Mouse (Mus musculus) lung, embryonic 14.5 days (tissue): Measurements from ENCODE around the gene Ppan. TPM values are rescaled to one million over a fixed set of nuclear protein-coding genes. Genes with fewer than 3 reads are reported as not detected.

Experiments
- ATAC-seq: fragments of 200-750 bp; cut with Nextera tagmentation; 2 replicates; pipeline ENCODE4 v1.8.0; 2017; ENCODE audit warnings: mild to moderate bottlenecking, moderate TSS enrichment, moderate library complexity; ENCODE audit not compliant: insufficient read depth
- DNase-seq: peaks from one replicate; pipeline ENCODE4 v3.0.0-alpha.2; 2015
- H3K27ac ChIP-seq: fragments of 300-500 bp; sonication (generic); 2 replicates; pipeline ENCODE4 v1.5.1; 2014; ENCODE audit warnings: low read depth, mild to moderate bottlenecking, moderate library complexity
- H3K27me3 ChIP-seq: fragments of 300-500 bp; sonication (generic); 2 replicates; pipeline ENCODE4 v1.6.1; 2014; ENCODE audit warnings: low read length, control low read depth; ENCODE audit not compliant: insufficient read depth
- H3K36me3 ChIP-seq: fragments of 300-500 bp; sonication (generic); 2 replicates; pipeline ENCODE4 v1.6.1; 2014; ENCODE audit warnings: control low read depth; ENCODE audit not compliant: insufficient read depth
- H3K4me1 ChIP-seq: fragments of 300-500 bp; sonication (generic); 2 replicates; pipeline ENCODE4 v1.6.1; 2014; ENCODE audit warnings: antibody characterized with exemption, control low read depth; ENCODE audit not compliant: insufficient read depth
- H3K4me2 ChIP-seq: fragments of 300-500 bp; sonication (generic); 2 replicates; pipeline ENCODE4 v1.6.1; 2014; ENCODE audit warnings: mild to moderate bottlenecking
- H3K4me3 ChIP-seq: fragments of 300-500 bp; sonication (generic); 2 replicates; pipeline ENCODE4 v1.5.1; 2014; ENCODE audit warnings: low read depth, low read length
- H3K9ac ChIP-seq: fragments of 300-500 bp; sonication (generic); 2 replicates; pipeline ENCODE4 v1.6.1; 2014
- H3K9me3 ChIP-seq: fragments of 300-500 bp; sonication (generic); 2 replicates; pipeline ENCODE4 v1.6.1; 2016; ENCODE audit warnings: low read depth, low read length, control low read depth
- CTCF ChIP-seq: IDR thresholded peaks from 2 replicates; pipeline ENCODE4 v1.5.1; 2016; ENCODE audit warnings: antibody characterized with exemption, low read depth
- WGBS: fragments of 180-500 bp; shearing (Covaris S2); extraction: QIAGEN DNeasy Blood & Tissue Kit; methylation state at CpG from one replicate; pipeline ENCODE4 v1.1.7; 2014; 5-methylcytosine and 5-hydroxymethylcytosine counted together
- microRNA-seq: library from miRNA; unstranded; fragments of <30 nt; microRNA quantifications from one replicate; pipeline ENCODE4, GENCODE M21; 2016; ENCODE audit warnings: borderline number of aligned reads
- polyA plus RNA-seq: library from polyadenylated mRNA; unstranded; fragments of >200 nt; fragmentation: Nextera tagmentation; extraction: Ambion mirVana; gene quantifications from 2 replicates; pipeline ENCODE4 v1.2.1, GENCODE M21; 2014

Ppan gene
- polyA plus RNA-seq, 1 experiment from 2014 or later, result 83.6 TPM

DNA sequence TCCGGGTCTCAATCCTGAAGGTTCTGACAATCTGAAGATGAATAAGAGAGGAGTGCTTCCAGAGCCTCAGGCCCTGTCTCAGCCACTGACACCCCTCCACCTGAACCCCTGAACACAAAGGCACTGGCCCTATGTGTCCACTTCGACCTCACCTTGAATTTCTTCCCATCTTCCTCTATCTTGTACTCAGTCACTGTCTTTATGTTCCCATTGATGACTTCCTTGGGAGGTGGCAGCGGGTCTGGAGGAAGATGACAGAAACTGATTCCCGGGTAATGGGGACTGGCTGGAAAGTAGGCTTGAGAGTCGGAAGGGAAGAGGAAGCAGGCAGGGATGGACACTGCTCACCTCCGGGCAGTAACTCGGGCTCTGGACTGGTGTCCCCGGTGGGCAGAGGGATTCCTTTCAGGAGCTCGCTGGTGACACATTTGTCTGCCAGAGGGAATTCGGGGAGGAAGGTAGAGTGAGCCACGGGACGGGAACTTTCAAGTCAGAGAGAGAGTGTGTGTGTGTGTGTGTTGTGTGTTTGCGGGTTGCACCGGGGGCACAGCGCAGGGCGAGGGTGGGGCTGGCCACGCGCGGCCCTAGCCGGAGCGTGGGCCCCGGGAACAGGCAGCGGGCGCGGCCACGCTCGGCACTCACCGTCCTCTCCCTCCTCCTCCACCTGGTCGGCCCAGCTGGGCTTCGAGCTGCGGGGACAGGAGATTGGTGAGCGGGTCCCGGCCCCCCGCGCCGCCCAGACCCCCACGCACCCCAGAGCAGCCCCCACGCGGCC lies 9.9 kb downstream of the Ppan start:
- Histone ChIP-seq H3K36me3 (peaks cover 40% of the 10 kb centered on the region), H3K9ac (peak overlapping the region; percentile 94), H3K27me3 (no peaks in the 10 kb centered on the region), H3K4me2 (peak overlapping the region; percentile 97), H3K4me3 (peak overlapping the region; percentile 100), H3K9me3 (no peaks in the 10 kb centered on the region), H3K4me1 (no peaks in the 10 kb centered on the region), H3K27ac (peak overlapping the region; percentile 63)
- 4% methylated on average over 38 of the region's 39 CpGs for WGBS
- DNase-seq (no peak), ATAC-seq (peak; percentile 64)
- no peak for TF ChIP-seq CTCF

DNA sequence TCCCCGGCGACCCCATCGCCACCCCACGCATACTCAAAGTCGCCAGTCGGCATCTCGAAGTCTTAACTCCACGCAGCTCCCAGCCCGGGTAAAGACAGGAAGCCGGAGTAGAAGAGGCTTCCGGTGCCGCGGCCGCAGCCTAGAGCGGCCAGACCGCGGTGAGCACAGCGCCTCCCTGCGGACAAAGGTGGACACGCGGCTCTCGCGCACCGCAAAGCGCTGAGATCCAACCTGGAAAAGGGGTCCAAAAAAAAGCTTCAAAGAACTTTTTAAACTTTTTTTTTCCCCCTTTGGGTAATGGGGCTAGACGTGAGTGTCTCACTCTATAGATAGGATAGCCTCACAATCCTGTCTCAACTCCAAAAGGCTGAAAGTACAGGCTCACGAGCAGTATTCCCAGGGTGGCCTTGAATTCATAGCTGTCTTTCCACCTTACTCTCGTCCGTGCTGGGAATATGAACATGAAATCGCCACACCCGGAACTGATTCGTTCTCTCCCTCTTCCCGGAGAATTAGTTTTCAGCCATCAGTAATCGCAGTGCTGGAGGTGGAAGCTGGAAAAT lies 10.6 kb downstream of the Ppan start, which contains the start of gene Eif3g:
Gene Eif3g (minus strand): TSS at position 113 of the 563 bp plus-strand sequence.
- peak; percentile 95 for TF ChIP-seq CTCF
- Histone ChIP-seq H3K9ac (peak within 1 kb of the TSS; percentile 94), H3K36me3 (peaks cover 34% of the 10 kb centered on the region), H3K4me2 (peak within 1 kb of the TSS; percentile 97), H3K27me3 (no peaks in the 10 kb centered on the region), H3K4me3 (peak within 1 kb of the TSS; percentile 100), H3K4me1 (no peaks in the 10 kb centered on the region), H3K27ac (peak within 1 kb of the TSS; percentile 63), H3K9me3 (no peaks in the 10 kb centered on the region)
- peak; percentile 94 for DNase-seq
- WGBS, result 5% methylated on average over 34 of the region's 34 CpGs
- ATAC-seq, result peak; percentile 81

DNA sequence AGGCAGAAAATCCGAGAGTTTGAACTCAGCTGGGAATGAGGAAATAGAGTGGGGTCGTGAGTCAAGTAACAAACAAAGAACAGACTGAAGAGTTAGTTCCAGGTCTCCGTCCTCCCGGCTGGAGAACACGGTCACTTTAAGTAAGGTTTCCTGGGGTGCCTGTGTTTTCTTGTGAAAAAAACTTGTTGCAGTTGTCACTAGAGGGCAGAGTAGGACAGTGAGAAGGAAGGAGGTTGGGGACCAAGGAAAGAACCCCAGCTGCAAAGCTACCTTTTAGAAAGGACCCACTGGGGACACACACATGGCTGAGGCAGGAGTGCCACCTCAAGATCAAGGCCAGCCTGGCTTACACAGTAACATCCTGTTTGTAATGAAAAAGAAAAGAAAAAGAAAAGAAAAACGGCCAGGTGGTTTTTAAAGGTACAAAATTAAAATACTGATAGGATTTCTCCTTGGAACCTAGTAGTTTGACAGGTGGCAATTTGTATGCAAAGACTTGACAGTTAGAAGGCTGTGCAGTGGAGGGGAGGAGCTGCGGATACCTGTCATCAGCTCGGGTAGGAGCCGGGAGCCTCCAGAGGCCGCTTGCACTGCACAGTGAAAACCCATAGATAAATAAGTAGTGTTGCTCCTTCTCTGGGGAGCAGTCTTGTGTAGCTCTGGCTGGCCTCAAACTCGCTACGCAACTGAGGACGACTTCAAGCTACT lies 13.6 kb downstream of the Ppan start:
- no peaks in the 10 kb centered on the region for H3K9me3 ChIP-seq
- H3K4me1 ChIP-seq, result no peaks in the 10 kb centered on the region
- WGBS, result 10% methylated on average over 13 of the region's 13 CpGs
- peak; percentile 81 for DNase-seq
- no peak overlapping the region for H3K9ac ChIP-seq
- peaks cover 20% of the 10 kb centered on the region for H3K36me3 ChIP-seq
- TF ChIP-seq CTCF, result peak; percentile 73
- ATAC-seq, result 0 out of 2 replicates have a peak, but pooled peaks have one; percentile 10
- H3K4me3 ChIP-seq, result no peak overlapping the region
- no peak overlapping the region for H3K4me2 ChIP-seq
- no peak overlapping the region for H3K27ac ChIP-seq
- no peaks in the 10 kb centered on the region for H3K27me3 ChIP-seq

DNA sequence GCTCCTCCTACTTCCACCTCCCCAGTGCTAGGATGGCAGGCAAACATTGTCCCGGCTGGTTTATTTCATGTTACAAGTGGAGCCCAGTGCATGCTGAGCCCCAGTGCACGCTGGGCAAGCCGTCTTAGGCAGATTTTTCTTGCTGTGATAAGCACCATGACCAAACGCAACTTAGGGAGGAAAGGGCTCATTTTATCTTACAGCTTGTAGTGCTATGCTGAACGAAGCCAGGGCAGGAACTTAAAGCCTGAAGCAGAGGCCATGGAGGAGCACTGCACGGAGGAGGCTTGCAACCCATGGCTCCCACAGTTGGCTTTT lies 14.2 kb downstream of the Ppan start:
- Histone ChIP-seq H3K4me3 (no peak overlapping the region), H3K9me3 (no peaks in the 10 kb centered on the region), H3K36me3 (peaks cover 22% of the 10 kb centered on the region), H3K4me2 (no peak overlapping the region), H3K27me3 (no peaks in the 10 kb centered on the region), H3K4me1 (no peaks in the 10 kb centered on the region), H3K27ac (no peak overlapping the region), H3K9ac (no peak overlapping the region)
- no peak for TF ChIP-seq CTCF
- WGBS, result 11% methylated on average over 6 of the region's 6 CpGs
- DNase-seq (peak; percentile 53), ATAC-seq (0 out of 2 replicates have a peak, but pooled peaks have one; percentile 7)

DNA sequence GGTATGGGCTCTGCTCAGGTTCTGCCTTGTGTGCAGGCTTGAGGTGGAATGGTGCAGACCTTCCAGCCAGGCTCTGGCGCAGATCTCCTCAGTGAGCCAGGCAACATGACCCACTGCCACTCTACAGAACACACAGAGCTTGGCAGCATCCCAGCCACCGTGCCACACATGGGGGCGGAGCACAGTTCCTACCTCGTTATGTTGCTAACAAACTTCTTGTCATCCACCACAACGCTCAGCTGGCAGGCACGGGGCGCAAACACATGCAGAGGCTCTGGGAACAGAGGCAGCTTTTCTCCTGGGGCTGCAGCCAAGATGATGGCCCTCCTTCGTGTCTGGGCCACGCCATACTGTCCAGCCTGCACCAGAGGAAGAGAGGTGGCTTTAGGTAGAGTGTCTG lies 22.0 kb downstream of the Ppan start:
- TF ChIP-seq CTCF, result no peak
- DNase-seq (no peak), ATAC-seq (no peak)
- Histone ChIP-seq H3K4me1 (no peaks in the 10 kb centered on the region), H3K4me3 (no peak overlapping the region), H3K27me3 (no peaks in the 10 kb centered on the region), H3K4me2 (no peak overlapping the region), H3K9me3 (no peaks in the 10 kb centered on the region), H3K9ac (no peak overlapping the region), H3K27ac (no peak overlapping the region), H3K36me3 (peaks cover 100% of the 10 kb centered on the region)
- 87% methylated on average over 9 of the region's 9 CpGs for WGBS

DNA sequence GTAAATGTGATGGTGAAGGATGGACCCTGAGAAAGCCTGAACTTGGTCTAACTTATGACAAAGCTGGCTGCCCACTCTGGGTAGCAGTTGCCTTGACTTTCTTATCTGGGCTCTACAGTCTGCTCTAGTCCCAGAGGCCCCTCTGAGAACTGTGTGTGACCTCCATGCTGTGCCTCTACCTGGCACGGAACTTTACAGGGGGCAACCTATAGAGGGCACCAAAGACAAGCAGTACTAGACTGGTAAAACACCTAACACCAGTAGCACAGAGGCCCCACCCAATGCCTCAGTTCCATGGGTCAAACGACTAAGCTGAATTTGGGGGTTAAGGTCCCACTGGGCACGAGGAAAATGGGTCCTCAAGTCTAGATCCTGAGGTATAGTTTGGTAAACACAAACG lies 28.2 kb downstream of the Ppan start:
- H3K4me2 ChIP-seq, result no peak overlapping the region
- H3K27ac ChIP-seq, result no peak overlapping the region
- H3K4me1 ChIP-seq, result no peaks in the 10 kb centered on the region
- H3K27me3 ChIP-seq, result no peaks in the 10 kb centered on the region
- no peaks in the 10 kb centered on the region for H3K9me3 ChIP-seq
- no peak overlapping the region for H3K9ac ChIP-seq
- DNase-seq (peak; percentile 57), ATAC-seq (no peak)
- peaks cover 100% of the 10 kb centered on the region for H3K36me3 ChIP-seq
- H3K4me3 ChIP-seq, result no peak overlapping the region
- TF ChIP-seq CTCF, result peak; percentile 43
- 75% methylated on average over 4 of the region's 4 CpGs for WGBS

DNA sequence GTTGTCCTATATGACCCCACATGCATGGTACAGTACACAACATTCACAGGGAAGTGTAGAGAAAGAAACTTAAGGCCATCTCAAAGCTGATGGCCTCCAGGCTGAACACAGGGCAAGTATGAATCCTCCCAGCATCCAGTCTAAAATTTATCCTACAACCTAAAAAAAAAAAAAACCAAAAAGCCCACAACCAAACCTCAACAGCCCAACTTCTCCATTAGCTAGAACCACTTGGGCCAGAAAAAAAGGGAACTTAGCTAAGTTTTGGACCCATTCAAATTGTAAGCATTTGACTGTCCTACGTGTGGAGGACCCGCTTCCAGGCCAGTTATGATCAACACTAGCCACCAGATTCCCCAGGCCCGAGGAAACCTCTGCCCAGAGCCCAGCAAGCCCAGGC lies 35.3 kb downstream of the Ppan start:
- no peak overlapping the region for H3K4me3 ChIP-seq
- H3K9me3 ChIP-seq, result no peaks in the 10 kb centered on the region
- H3K4me1 ChIP-seq, result no peaks in the 10 kb centered on the region
- no peak for TF ChIP-seq CTCF
- H3K9ac ChIP-seq, result no peak overlapping the region
- DNase-seq (no peak), ATAC-seq (no peak)
- H3K27me3 ChIP-seq, result no peaks in the 10 kb centered on the region
- WGBS, result 92% methylated on average over 3 of the region's 3 CpGs
- H3K4me2 ChIP-seq, result no peak overlapping the region
- H3K36me3 ChIP-seq, result peaks cover 100% of the 10 kb centered on the region
- no peak overlapping the region for H3K27ac ChIP-seq

Small RNAs within 50 kb of the gene (microRNA-seq; reads per million reads assigned to microRNA genes)
- not detected for gene Mir7081

Other genes with a start within 250 kb of the Ppan start
- 370 and 372 TPM in 2 replicates for gene Ubl5, start 245.3 kb upstream of the Ppan start, polyA plus RNA-seq
- 13.1 and 15.0 TPM in 2 replicates for gene Fbxl12, start 243.4 kb upstream of the Ppan start, polyA plus RNA-seq
- 53.6 and 58.6 TPM in 2 replicates for gene Pin1, start 236.1 kb upstream of the Ppan start, polyA plus RNA-seq
- 1.2 and 1.7 TPM in 2 replicates for gene Olfm2, start 141.8 kb upstream of the Ppan start, polyA plus RNA-seq
- 0.22 and 0.26 TPM in 2 replicates for gene Col5a3, start 73.1 kb upstream of the Ppan start, polyA plus RNA-seq
- not detected in 2 replicates for gene Rdh8, start 69.7 kb upstream of the Ppan start, polyA plus RNA-seq
- 8.0 and 9.4 TPM in 2 replicates for gene A230050P20Rik, start 19.5 kb upstream of the Ppan start, polyA plus RNA-seq
- gene Angptl6, start 8.4 kb upstream of the Ppan start, polyA plus RNA-seq, result 1.9 and 2.9 TPM in 2 replicates
- gene Eif3g, start 10.4 kb downstream of the Ppan start, polyA plus RNA-seq, result 295 and 296 TPM in 2 replicates
- 77.0 and 82.1 TPM in 2 replicates for gene Dnmt1, start 71.7 kb downstream of the Ppan start, polyA plus RNA-seq
- 58.0 and 62.3 TPM in 2 replicates for gene S1pr2, start 88.6 kb downstream of the Ppan start, polyA plus RNA-seq
- 156 and 166 TPM in 2 replicates for gene Mrpl4, start 114.6 kb downstream of the Ppan start, polyA plus RNA-seq
- gene Icam1, start 127.8 kb downstream of the Ppan start, polyA plus RNA-seq, result 33.6 and 41.5 TPM in 2 replicates
- gene Icam4, start 141.2 kb downstream of the Ppan start, polyA plus RNA-seq, result 1.5 TPM in 2 replicates
- 0.09 and 0.31 TPM in 2 replicates for gene Icam5, start 143.9 kb downstream of the Ppan start, polyA plus RNA-seq
- 1.4 TPM in 1 of 2 replicates, not detected in the other for gene Zglp1, start 178.9 kb downstream of the Ppan start, polyA plus RNA-seq
- gene Gm49373, start 184.9 kb downstream of the Ppan start, polyA plus RNA-seq, result 0.22 and 0.78 TPM in 2 replicates
- 59.4 and 66.1 TPM in 2 replicates for gene Fdx1l, start 185.4 kb downstream of the Ppan start, polyA plus RNA-seq
- 2.3 and 3.0 TPM in 2 replicates for gene Gm38431, start 203.8 kb downstream of the Ppan start, polyA plus RNA-seq
- 106 and 113 TPM in 2 replicates for gene Raver1, start 203.8 kb downstream of the Ppan start, polyA plus RNA-seq
- 9.5 and 12.5 TPM in 2 replicates for gene Tyk2, start 243.1 kb downstream of the Ppan start, polyA plus RNA-seq